10 mouse cellular contexts compared by ENCODE assay signal in the genomic region with DNA sequence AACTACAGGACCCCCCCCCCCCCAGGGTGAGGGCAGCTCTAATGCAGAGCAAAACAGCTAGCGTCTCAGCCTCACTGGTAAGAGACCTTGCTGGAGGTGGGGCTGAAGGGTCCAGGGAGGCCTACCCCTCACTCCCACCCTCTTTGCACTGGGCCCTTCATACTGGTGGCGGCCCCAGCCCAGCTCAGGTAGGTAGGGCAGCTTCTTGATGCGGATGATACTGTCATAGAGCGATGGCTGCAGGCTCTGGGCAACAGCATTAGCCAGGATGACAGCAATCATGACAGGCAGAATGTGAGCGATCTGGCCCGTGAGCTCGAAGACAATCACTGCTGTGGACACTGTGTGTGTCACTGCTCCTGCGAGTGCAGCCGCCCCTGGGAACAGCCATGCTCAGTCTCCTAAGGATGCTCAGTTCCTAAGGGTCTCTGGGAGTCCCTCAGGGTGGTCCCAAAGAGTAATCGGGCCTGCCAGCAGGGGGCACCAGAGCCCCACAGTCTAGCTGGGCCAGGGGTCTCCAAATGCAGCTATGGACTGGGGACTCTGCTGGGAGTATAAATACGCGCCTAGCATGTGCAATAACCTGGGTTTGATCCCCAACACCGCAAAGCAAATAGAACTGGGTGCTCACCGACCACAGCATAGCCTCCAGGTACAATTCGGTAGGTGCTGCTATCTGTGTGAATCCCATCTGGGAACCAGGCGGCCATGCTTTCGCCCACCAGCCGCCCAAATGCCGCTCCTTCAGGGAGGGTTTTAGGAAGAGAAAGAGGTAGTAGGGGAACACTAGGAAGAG. TPM values are rescaled to one million over a fixed set of nuclear protein-coding genes. Genes with fewer than 3 reads are reported as not detected.
DNase-seq lines count a peak whose midpoint lies in the region; ATAC-seq and TF ChIP-seq lines count a peak whose summit lies in the region.
"Had no signal": no experiment of that assay in that cellular context is flagged by ENCODE, and none has a peak within 500 bp of the region (broad histone marks: within the 10 kb centered on the region; RNA-seq: fewer than 3 reads in every experiment).

No protein-coding gene starts in this region.

- no peak overlapping the region for H3K4me3 ChIP-seq in ES-E14 (ENCODE audit: insufficient read depth in 1 of 2, low read depth in 1 of 2, low read length in 2 of 2, poor library complexity in 1 of 2, severe bottlenecking in 1 of 2)
- H3K4me3 ChIP-seq in embryonic facial prominence, embryonic 13.5 days, result no peak overlapping the region
- no peak overlapping the region for H3K4me3 ChIP-seq in limb, embryonic 13.5 days

- H3K4me2 ChIP-seq in embryonic facial prominence, embryonic 13.5 days, result no peak overlapping the region
- H3K4me2 ChIP-seq in limb, embryonic 13.5 days (replicated peaks), result no peak overlapping the region

- peaks cover 7 to 28% of the 10 kb centered on the region in 2 experiments for H3K4me1 ChIP-seq in ES-E14 (ENCODE audit: control insufficient read depth in 2 of 2, insufficient read depth in 2 of 2, low read length in 2 of 2, poor library complexity in 1 of 2)
- H3K4me1 ChIP-seq in embryonic facial prominence, embryonic 13.5 days, result peaks cover 8% of the 10 kb centered on the region
- peaks cover 7% of the 10 kb centered on the region; the same call in 1 of the 2 replicates for H3K4me1 ChIP-seq in limb, embryonic 13.5 days

- 0 out of 2 replicates have a peak, but pooled peaks have one; percentile 34 for ATAC-seq in embryonic facial prominence, embryonic 13.5 days (ENCODE audit: insufficient number of reproducible peaks, insufficient read depth, low FRiP score, low TSS enrichment, low read depth)
- peak; percentile 66; the same call in 1 of the 2 replicates for ATAC-seq in limb, embryonic 13.5 days (ENCODE audit: low FRiP score, low read depth)
- ATAC-seq: Patski had no signal

- WGBS in embryonic facial prominence, embryonic 13.5 days, result 73% methylated on average over 19 of the region's 19 CpGs
- 73% methylated on average over 19 of the region's 19 CpGs for WGBS in limb, embryonic 13.5 days

- in situ Hi-C loops in ES-E14 (cut with MboI; ENCODE audit: low sequenced_read_pairs in 2 of 2, unreplicated experiment in 2 of 2), result no loop called here

- H3K9ac ChIP-seq in ES-E14 (ENCODE audit: insufficient read depth, low read depth, low read length, poor library complexity, severe bottlenecking), result no peak overlapping the region
- H3K9ac ChIP-seq in embryonic facial prominence, embryonic 13.5 days, result no peak overlapping the region
- no peak overlapping the region for H3K9ac ChIP-seq in limb, embryonic 13.5 days

- H3K36me3 ChIP-seq in ES-E14 (ENCODE audit: control insufficient read depth, insufficient read depth, low read length, poor library complexity, severe bottlenecking), result peaks cover 65% of the 10 kb centered on the region
- H3K36me3 ChIP-seq in embryonic facial prominence, embryonic 13.5 days, result peaks cover 81% of the 10 kb centered on the region
- H3K36me3 ChIP-seq in limb, embryonic 13.5 days, result peaks cover 94% of the 10 kb centered on the region

- H3K27me3 ChIP-seq in embryonic facial prominence, embryonic 13.5 days, result no peaks in the 10 kb centered on the region
- H3K27me3 ChIP-seq in limb, embryonic 13.5 days, result no peaks in the 10 kb centered on the region
- H3K27me3 ChIP-seq: Patski had no signal

- no peak overlapping the region for H3K27ac ChIP-seq in ES-E14 (ENCODE audit: insufficient read depth, low read depth, low read length, poor library complexity, severe bottlenecking)
- no peak overlapping the region for H3K27ac ChIP-seq in embryonic facial prominence, embryonic 13.5 days
- H3K27ac ChIP-seq in limb, embryonic 13.5 days, result no peak overlapping the region
- H3K27ac ChIP-seq: macrophage had no signal

- H3K9me3 ChIP-seq in ES-E14 (ENCODE audit: control insufficient read depth, insufficient read depth, low read depth, low read length), result no peaks in the 10 kb centered on the region
- no peaks in the 10 kb centered on the region for H3K9me3 ChIP-seq in embryonic facial prominence, embryonic 13.5 days
- no peaks in the 10 kb centered on the region for H3K9me3 ChIP-seq in limb, embryonic 13.5 days

- peak; percentile 56 for DNase-seq in heart, postnatal 4 days
- no peak for DNase-seq in heart, adult 8-10 months (ENCODE audit: low spot score)
- no peak for DNase-seq in ES-E14 (ENCODE audit: low read depth, low spot score)
- DNase-seq in retina, postnatal 1 day, result peak; percentile 73
- no peak for DNase-seq in adrenal gland, postnatal 25 days
- DNase-seq in spleen, postnatal 14 days (ENCODE audit: low spot score in 2 of 2), result no peak

TF ChIP-seq in ES-E14, 5 proteins besides CTCF, POLR2A, EP300 and RAD21:
- TF ChIP-seq CHD2 (IDR thresholded peaks at IDR 0.05; ENCODE audit: low read depth, low read length) (no peak), MAFK (IDR thresholded peaks at IDR 0.05; ENCODE audit: insufficient read depth, low read depth, low read length) (no peak), HCFC1 (IDR thresholded peaks at IDR 0.05; ENCODE audit: borderline replicate concordance, insufficient read depth, low read length) (no peak), ZNF384 (IDR thresholded peaks at IDR 0.05; ENCODE audit: low read depth, low read length) (no peak), ZC3H11A (IDR thresholded peaks at IDR 0.05; ENCODE audit: borderline replicate concordance, low read depth, low read length) (peak; percentile 29; the same call in 1 of the 2 replicates)
TF ChIP-seq in ES-E14: peak in this region for 1.

RNA-seq across cellular contexts. Expression of gene Polr2h, which starts 8.3 kb away (rescaled TPM):
- total RNA-seq in heart, postnatal 4 days (2021), result 10 to 100 TPM; 15.6 to 16.7 TPM
- total RNA-seq in heart, adult 8-10 months (2022), result 10 to 100 TPM in 1 of 4 experiments, 1 to 10 TPM in 3; 7.8 to 11.2 (median 9.1) TPM
- total RNA-seq in ES-E14 (2012; rRNA removed), result 125 and 134 TPM in 2 replicates
- 110 and 112 TPM in 2 replicates for polyA plus RNA-seq in embryonic facial prominence, embryonic 13.5 days (2015; fragmentation: Nextera tagmentation; extraction: Ambion mirVana)
- 117 and 118 TPM in 2 replicates for polyA plus RNA-seq in limb, embryonic 13.5 days (2015; fragmentation: Nextera tagmentation; extraction: Ambion mirVana)
- total RNA-seq in adrenal gland, postnatal 25 days (2021), result 49.8 and 56.3 TPM in 2 replicates

RNA-seq across cellular contexts. Expression of gene Clcn2, which starts 8.4 kb away (rescaled TPM):
- total RNA-seq in heart, postnatal 4 days (2021), result 1 to 10 TPM; 3.2 to 4.5 TPM
- total RNA-seq in heart, adult 8-10 months (2022), result 1 to 10 TPM; 1.5 to 3.3 (median 2.1) TPM
- 38.2 and 104 TPM in 2 replicates for total RNA-seq in ES-E14 (2012; rRNA removed)
- polyA plus RNA-seq in embryonic facial prominence, embryonic 13.5 days (2015; fragmentation: Nextera tagmentation; extraction: Ambion mirVana), result 15.7 and 18.9 TPM in 2 replicates
- 23.3 and 23.5 TPM in 2 replicates for polyA plus RNA-seq in limb, embryonic 13.5 days (2015; fragmentation: Nextera tagmentation; extraction: Ambion mirVana)
- 45.9 and 74.4 TPM in 2 replicates for total RNA-seq in adrenal gland, postnatal 25 days (2021)

RNA-seq across cellular contexts. Expression of gene Fam131a, which starts 16.1 kb away (rescaled TPM):
- total RNA-seq in heart, postnatal 4 days (2021), result 10 to 100 TPM in 1 of 2 experiments, 1 to 10 TPM in 1; 10.0 to 13.8 TPM
- total RNA-seq in heart, adult 8-10 months (2022), result 10 to 100 TPM; 26.2 to 47.4 (median 33.0) TPM
- 1.9 and 2.6 TPM in 2 replicates for total RNA-seq in ES-E14 (2012; rRNA removed)
- 7.0 and 7.2 TPM in 2 replicates for polyA plus RNA-seq in embryonic facial prominence, embryonic 13.5 days (2015; fragmentation: Nextera tagmentation; extraction: Ambion mirVana)
- polyA plus RNA-seq in limb, embryonic 13.5 days (2015; fragmentation: Nextera tagmentation; extraction: Ambion mirVana), result 8.5 and 10.4 TPM in 2 replicates
- 14.8 and 17.6 TPM in 2 replicates for total RNA-seq in adrenal gland, postnatal 25 days (2021)

RNA-seq across cellular contexts. Expression of gene Chrd, which starts 23.8 kb away (rescaled TPM):
- total RNA-seq in heart, postnatal 4 days (2021), result 1 to 10 TPM; 1.6 to 1.9 TPM
- 1 to 10 TPM; 1.4 to 3.3 (median 2.9) TPM for total RNA-seq in heart, adult 8-10 months (2022)
- total RNA-seq in ES-E14 (2012; rRNA removed), result 3.7 and 9.6 TPM in 2 replicates
- polyA plus RNA-seq in embryonic facial prominence, embryonic 13.5 days (2015; fragmentation: Nextera tagmentation; extraction: Ambion mirVana), result 3.4 and 4.5 TPM in 2 replicates
- 9.1 and 9.3 TPM in 2 replicates for polyA plus RNA-seq in limb, embryonic 13.5 days (2015; fragmentation: Nextera tagmentation; extraction: Ambion mirVana)
- 8.1 and 13.5 TPM in 2 replicates for total RNA-seq in adrenal gland, postnatal 25 days (2021)
- polyA plus RNA-seq: macrophage had no signal

RNA-seq across cellular contexts. Expression of gene Thpo, which starts 25.2 kb away (rescaled TPM):
- total RNA-seq in heart, postnatal 4 days (2021), result under 1 TPM in 1 of 2 experiments, not detected in 1; 0.27 TPM
- total RNA-seq in heart, adult 8-10 months (2022), result under 1 TPM in 3 of 4 experiments, not detected in 1; 0.27 to 0.31 (median 0.28) TPM
- total RNA-seq in ES-E14 (2012; rRNA removed), result 0.18 and 1.2 TPM in 2 replicates
- polyA plus RNA-seq in embryonic facial prominence, embryonic 13.5 days (2015; fragmentation: Nextera tagmentation; extraction: Ambion mirVana), result 1.00 and 1.2 TPM in 2 replicates
- polyA plus RNA-seq in limb, embryonic 13.5 days (2015; fragmentation: Nextera tagmentation; extraction: Ambion mirVana), result 0.66 and 0.74 TPM in 2 replicates
- total RNA-seq in adrenal gland, postnatal 25 days (2021), result 1.6 and 3.2 TPM in 2 replicates
- polyA plus RNA-seq: macrophage had no signal

Comparison
In these comparisons a context has a peak if more than half of its experiments do, and no peak if none do; other contexts are left out.
1. DNase-seq: peak in heart, postnatal 4 days (single experiment) and retina, postnatal 1 day (single experiment); none in heart, adult 8-10 months (single experiment), ES-E14 (single experiment), adrenal gland, postnatal 25 days (single experiment) and spleen, postnatal 14 days (0 of 2).